Mouse (Mus musculus) intestine, postnatal 0 days (tissue): Measurements from ENCODE around the gene Rnf2. TPM values are rescaled to one million over a fixed set of nuclear protein-coding genes. Genes with fewer than 3 reads are reported as not detected.

Experiments used
- ATAC-seq: fragments of 200-750 bp; cut with Nextera tagmentation; 2 replicates; pipeline ENCODE4 v1.8.0; 2017; ENCODE audit warnings: mild to moderate bottlenecking, moderate TSS enrichment, moderate library complexity
- H3K27ac ChIP-seq: fragments of 300-500 bp; sonication (generic); 2 replicates; pipeline ENCODE4 v1.5.1; 2014; ENCODE audit warnings: mild to moderate bottlenecking, low read depth, low read length, moderate library complexity
- H3K27me3 ChIP-seq: fragments of 300-500 bp; sonication (generic); replicated peaks from 2 replicates; pipeline ENCODE4 v1.6.1; 2014; ENCODE audit warnings: low read length, mixed read lengths; ENCODE audit not compliant: control insufficient read depth, insufficient read depth
- H3K36me3 ChIP-seq: fragments of 300-500 bp; sonication (generic); 2 replicates; pipeline ENCODE4 v1.6.1; 2014; ENCODE audit warnings: mild to moderate bottlenecking, moderate library complexity; ENCODE audit not compliant: control insufficient read depth, insufficient read depth
- H3K4me1 ChIP-seq: fragments of 300-500 bp; sonication (generic); replicated peaks from 2 replicates; pipeline ENCODE4 v1.6.1; 2014; ENCODE audit warnings: antibody characterized with exemption, low read length, mixed read lengths; ENCODE audit not compliant: control insufficient read depth, insufficient read depth
- H3K4me2 ChIP-seq: fragments of 300-500 bp; sonication (generic); replicated peaks from 2 replicates; pipeline ENCODE4 v1.6.1; 2014; ENCODE audit warnings: low read depth, mild to moderate bottlenecking, moderate library complexity
- H3K4me3 ChIP-seq: fragments of 300-500 bp; sonication (generic); 2 replicates; pipeline ENCODE4 v1.5.1; 2014; ENCODE audit warnings: low read depth, low read length
- H3K9ac ChIP-seq: fragments of 300-500 bp; sonication (generic); 2 replicates; pipeline ENCODE4 v1.6.1; 2014; ENCODE audit warnings: mild to moderate bottlenecking, low read depth, low read length
- H3K9me3 ChIP-seq: fragments of 300-500 bp; sonication (generic); 2 replicates; pipeline ENCODE4 v1.6.1; 2016; ENCODE audit warnings: mixed run types; ENCODE audit not compliant: control insufficient read depth
- CTCF ChIP-seq: sonication (generic); IDR thresholded peaks from 2 replicates; pipeline ENCODE4 v1.5.1; 2016; ENCODE audit warnings: low read depth, mild to moderate bottlenecking, control low read depth, antibody characterized with exemption, moderate library complexity
- WGBS: fragments of 180-500 bp; shearing (Covaris S2); extraction: QIAGEN DNeasy Blood & Tissue Kit; methylation state at CpG from one replicate; pipeline ENCODE4 v1.1.7; 2014; 5-methylcytosine and 5-hydroxymethylcytosine counted together
- polyA plus RNA-seq: library from polyadenylated mRNA; unstranded; fragments of >200 nt; fragmentation: Nextera tagmentation; extraction: Ambion mirVana; gene quantifications from 2 replicates; pipeline ENCODE4 v1.2.1, GENCODE M21; 2015

Rnf2 gene
- polyA plus RNA-seq, 1 experiment from 2014 or later, result 26.9 TPM

GRCm38 (mm10) chr1:151499815-151500501, 797 bp downstream of the Rnf2 start:
- WGBS, result under 1% methylated on average over 55 of the region's 59 CpGs
- TF ChIP-seq CTCF, result no peak

DNA sequence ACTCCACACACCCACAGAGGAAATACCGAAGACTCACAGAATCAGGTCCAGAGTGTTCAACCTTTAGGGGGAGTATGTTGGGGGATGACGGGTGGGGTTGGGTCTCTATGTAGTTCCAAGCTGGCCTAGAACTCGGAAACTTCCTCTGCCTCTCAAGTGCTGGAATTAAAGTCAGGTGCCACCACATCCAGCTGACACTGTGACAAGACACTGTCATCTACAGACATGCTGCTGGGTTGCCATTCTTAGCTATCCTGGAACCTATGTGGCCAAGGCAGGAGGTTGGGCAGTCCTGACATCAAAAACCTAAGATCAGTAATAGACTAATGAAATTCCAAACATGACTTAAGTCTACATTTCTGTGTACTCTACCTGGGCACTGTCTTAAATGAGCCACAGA, 2.4 kb downstream of the Rnf2 start:
- H3K4me1 ChIP-seq, result peaks cover 7% of the 10 kb centered on the region
- no peak overlapping the region for H3K9ac ChIP-seq
- WGBS, result 78% methylated on average over 3 of the region's 3 CpGs
- 0 out of 2 replicates have a peak overlapping the region, but pooled peaks have one; percentile 35 for H3K4me2 ChIP-seq
- no peak overlapping the region for H3K27ac ChIP-seq
- ATAC-seq, result no peak
- 0 out of 2 replicates have a peak, but pooled peaks have one; percentile 10 for TF ChIP-seq CTCF
- no peaks in the 10 kb centered on the region for H3K9me3 ChIP-seq
- no peaks in the 10 kb centered on the region for H3K27me3 ChIP-seq
- no peak overlapping the region for H3K4me3 ChIP-seq
- no peaks in the 10 kb centered on the region for H3K36me3 ChIP-seq

More at GRCm38 (mm10) chr1:151499815-151500501, 797 bp downstream of the Rnf2 start:
- peak overlapping the region; percentile 73 for H3K4me2 ChIP-seq
- H3K9ac ChIP-seq, result peak overlapping the region; percentile 98
- no peak; the same call in none of the 2 replicates for ATAC-seq
- H3K27me3 ChIP-seq, result no peaks in the 10 kb centered on the region
- H3K36me3 ChIP-seq, result no peaks in the 10 kb centered on the region
- H3K27ac ChIP-seq, result peak overlapping the region; percentile 97
- peaks cover 1% of the 10 kb centered on the region; the same call in 1 of the 2 replicates for H3K4me1 ChIP-seq
- H3K4me3 ChIP-seq, result peak overlapping the region; percentile 97
- no peaks in the 10 kb centered on the region for H3K9me3 ChIP-seq

GRCm38 (mm10) chr1:151497942-151498341, 2.8 kb downstream of the Rnf2 start:
- no peaks in the 10 kb centered on the region for H3K27me3 ChIP-seq
- H3K9ac ChIP-seq, result no peak overlapping the region
- 0 out of 2 replicates have a peak overlapping the region, but pooled peaks have one; percentile 35 for H3K4me2 ChIP-seq
- ATAC-seq, result no peak
- no peaks in the 10 kb centered on the region for H3K9me3 ChIP-seq
- TF ChIP-seq CTCF, result no peak
- WGBS, result 63% methylated on average over 2 of the region's 2 CpGs
- H3K27ac ChIP-seq, result no peak overlapping the region
- no peaks in the 10 kb centered on the region for H3K36me3 ChIP-seq
- H3K4me1 ChIP-seq, result peaks cover 7% of the 10 kb centered on the region
- H3K4me3 ChIP-seq, result no peak overlapping the region

GRCm38 (mm10) chr1:151497028-151497427, 3.7 kb downstream of the Rnf2 start:
- ATAC-seq, result no peak
- Histone ChIP-seq H3K9me3 (no peaks in the 10 kb centered on the region), H3K9ac (no peak overlapping the region), H3K4me3 (no peak overlapping the region), H3K36me3 (no peaks in the 10 kb centered on the region), H3K4me1 (peaks cover 7% of the 10 kb centered on the region), H3K27me3 (no peaks in the 10 kb centered on the region), H3K4me2 (no peak overlapping the region), H3K27ac (no peak overlapping the region)
- TF ChIP-seq CTCF, result peak; percentile 75
- 87% methylated on average over 8 of the region's 8 CpGs for WGBS

- peak; percentile 4; the same call in 1 of the 2 replicates for ATAC-seq
These were observed 5.0 kb downstream of the Rnf2 start for GRCm38 (mm10) chr1:151495635-151496285.

GRCm38 (mm10) chr1:151494711-151495110, 6.0 kb downstream of the Rnf2 start:
- H3K27me3 ChIP-seq, result no peaks in the 10 kb centered on the region
- no peaks in the 10 kb centered on the region for H3K36me3 ChIP-seq
- H3K4me1 ChIP-seq, result peaks cover 7% of the 10 kb centered on the region
- no peaks in the 10 kb centered on the region for H3K9me3 ChIP-seq
- 74% methylated on average over 6 of the region's 6 CpGs for WGBS
- no peak overlapping the region for H3K4me3 ChIP-seq
- H3K27ac ChIP-seq, result no peak overlapping the region
- H3K4me2 ChIP-seq, result no peak overlapping the region
- TF ChIP-seq CTCF, result no peak
- H3K9ac ChIP-seq, result no peak overlapping the region
- ATAC-seq, result no peak

More at GRCm38 (mm10) chr1:151495635-151496285, 5.0 kb downstream of the Rnf2 start:
- WGBS, result 75% methylated on average over 2 of the region's 2 CpGs
- Histone ChIP-seq H3K4me3 (no peak overlapping the region), H3K4me2 (no peak overlapping the region), H3K9ac (no peak overlapping the region), H3K27me3 (no peaks in the 10 kb centered on the region), H3K36me3 (no peaks in the 10 kb centered on the region), H3K27ac (no peak overlapping the region), H3K9me3 (no peaks in the 10 kb centered on the region), H3K4me1 (peaks cover 7% of the 10 kb centered on the region)
- no peak for TF ChIP-seq CTCF
